Mouse (Mus musculus) intestine, embryonic 16.5 days (tissue): ENCODE results near the gene Cracr2a. TPM values are rescaled to one million over a fixed set of nuclear protein-coding genes. Genes with fewer than 3 reads are reported as not detected.

Source experiments
- ATAC-seq: fragments of 200-750 bp; cut with Nextera tagmentation; 2 replicates; pipeline ENCODE4 v1.8.0; 2017; ENCODE audit warnings: moderate TSS enrichment, moderate library complexity
- H3K27ac ChIP-seq: fragments of 300-500 bp; sonication (generic); 2 replicates; pipeline ENCODE4 v1.5.1; 2014; ENCODE audit warnings: mild to moderate bottlenecking, low read length
- H3K27me3 ChIP-seq: fragments of 300-500 bp; sonication (generic); replicated peaks from 2 replicates; pipeline ENCODE4 v1.6.1; 2014; ENCODE audit warnings: low read length, control low read depth, mixed read lengths; ENCODE audit not compliant: control insufficient read depth, insufficient read depth
- H3K36me3 ChIP-seq: fragments of 300-500 bp; sonication (generic); 2 replicates; pipeline ENCODE4 v1.6.1; 2014; ENCODE audit warnings: low read length, control low read depth; ENCODE audit not compliant: control insufficient read depth, insufficient read depth
- H3K4me1 ChIP-seq: fragments of 300-500 bp; sonication (generic); 2 replicates; pipeline ENCODE4 v1.6.1; 2014; ENCODE audit warnings: low read length, control low read depth, mixed read lengths; ENCODE audit not compliant: control insufficient read depth, insufficient read depth
- H3K4me2 ChIP-seq: fragments of 300-500 bp; sonication (generic); 2 replicates; pipeline ENCODE4 v1.6.1; 2014; ENCODE audit warnings: low read depth, low read length, control low read depth
- H3K4me3 ChIP-seq: fragments of 300-500 bp; sonication (generic); 2 replicates; pipeline ENCODE4 v1.5.1; 2014; ENCODE audit warnings: mild to moderate bottlenecking, low read length
- H3K9ac ChIP-seq: fragments of 300-500 bp; sonication (generic); 2 replicates; pipeline ENCODE4 v1.6.1; 2014; ENCODE audit warnings: low read depth, low read length
- H3K9me3 ChIP-seq: fragments of 300-500 bp; sonication (generic); 2 replicates; pipeline ENCODE4 v1.6.1; 2016; ENCODE audit warnings: low read length, control low read depth; ENCODE audit not compliant: control insufficient read depth
- WGBS: fragments of 180-500 bp; shearing (Covaris S2); extraction: QIAGEN DNeasy Blood & Tissue Kit; methylation state at CpG from one replicate; pipeline ENCODE4 v1.1.7; 2014; 5-methylcytosine and 5-hydroxymethylcytosine counted together
- polyA plus RNA-seq: library from polyadenylated mRNA; unstranded; fragments of >200 nt; fragmentation: Nextera tagmentation; extraction: Ambion mirVana; gene quantifications from 2 replicates; pipeline ENCODE4 v1.2.1, GENCODE M21; 2015

Cracr2a gene
- polyA plus RNA-seq, 1 experiment from 2014 or later, result 2.6 TPM

GRCm38 (mm10) chr6:127532304-127532703 lies 28.8 kb upstream of the Cracr2a start:
- Histone ChIP-seq H3K9me3 (no peaks in the 10 kb centered on the region), H3K36me3 (no peaks in the 10 kb centered on the region), H3K4me3 (no peak overlapping the region), H3K27ac (no peak overlapping the region), H3K27me3 (no peaks in the 10 kb centered on the region), H3K4me1 (peaks cover 7% of the 10 kb centered on the region), H3K9ac (no peak overlapping the region), H3K4me2 (no peak overlapping the region)
- WGBS, result 81% methylated on average over 5 of the region's 5 CpGs
- peak; percentile 41 for ATAC-seq

- 82% methylated on average over 5 of the region's 5 CpGs for WGBS
- no peaks in the 10 kb centered on the region for H3K27me3 ChIP-seq
- H3K27ac ChIP-seq, result no peak overlapping the region
- no peak overlapping the region for H3K4me2 ChIP-seq
- no peaks in the 10 kb centered on the region for H3K36me3 ChIP-seq
- H3K4me1 ChIP-seq, result peaks cover 7% of the 10 kb centered on the region
- H3K9me3 ChIP-seq, result no peaks in the 10 kb centered on the region
- ATAC-seq, result no peak
- no peak overlapping the region for H3K9ac ChIP-seq
- no peak overlapping the region for H3K4me3 ChIP-seq
These were observed 27.4 kb upstream of the Cracr2a start for GRCm38 (mm10) chr6:127533766-127534165.

- no peaks in the 10 kb centered on the region for H3K9me3 ChIP-seq
- no peaks in the 10 kb centered on the region for H3K4me1 ChIP-seq
- H3K4me3 ChIP-seq, result no peak overlapping the region
- ATAC-seq, result no peak
- WGBS, result 78% methylated on average over 7 of the region's 7 CpGs
- no peak overlapping the region for H3K4me2 ChIP-seq
- H3K27ac ChIP-seq, result no peak overlapping the region
- H3K36me3 ChIP-seq, result no peaks in the 10 kb centered on the region
- no peak overlapping the region for H3K9ac ChIP-seq
- H3K27me3 ChIP-seq, result no peaks in the 10 kb centered on the region
These were observed 24.1 kb upstream of the Cracr2a start for GRCm38 (mm10) chr6:127537035-127537434.

- H3K4me1 ChIP-seq, result no peaks in the 10 kb centered on the region
- WGBS, result 68% methylated on average over 2 of the region's 2 CpGs
- no peak overlapping the region for H3K27ac ChIP-seq
- no peaks in the 10 kb centered on the region for H3K27me3 ChIP-seq
- H3K36me3 ChIP-seq, result no peaks in the 10 kb centered on the region
- H3K4me3 ChIP-seq, result no peak overlapping the region
- no peaks in the 10 kb centered on the region for H3K9me3 ChIP-seq
- H3K4me2 ChIP-seq, result no peak overlapping the region
- ATAC-seq, result no peak
- no peak overlapping the region for H3K9ac ChIP-seq
These were observed 23.0 kb upstream of the Cracr2a start for GRCm38 (mm10) chr6:127538118-127538517.

GRCm38 (mm10) chr6:127539226-127539625 lies 21.9 kb upstream of the Cracr2a start:
- no peaks in the 10 kb centered on the region for H3K36me3 ChIP-seq
- H3K4me3 ChIP-seq, result no peak overlapping the region
- no peak for ATAC-seq
- 87% methylated on average over 4 of the region's 4 CpGs for WGBS
- no peaks in the 10 kb centered on the region for H3K4me1 ChIP-seq
- H3K9ac ChIP-seq, result no peak overlapping the region
- no peaks in the 10 kb centered on the region for H3K27me3 ChIP-seq
- H3K4me2 ChIP-seq, result no peak overlapping the region
- H3K27ac ChIP-seq, result no peak overlapping the region
- no peaks in the 10 kb centered on the region for H3K9me3 ChIP-seq

- no peak; the same call in 1 of the 2 replicates for ATAC-seq
- H3K27me3 ChIP-seq, result no peaks in the 10 kb centered on the region
- no peaks in the 10 kb centered on the region for H3K4me1 ChIP-seq
- no peak overlapping the region for H3K9ac ChIP-seq
- H3K9me3 ChIP-seq, result no peaks in the 10 kb centered on the region
- H3K4me3 ChIP-seq, result no peak overlapping the region
- H3K27ac ChIP-seq, result no peak overlapping the region
- WGBS, result 66% methylated on average over 5 of the region's 5 CpGs
- no peaks in the 10 kb centered on the region for H3K36me3 ChIP-seq
- no peak overlapping the region for H3K4me2 ChIP-seq
These were observed 21.5 kb upstream of the Cracr2a start for GRCm38 (mm10) chr6:127539659-127540058.

GRCm38 (mm10) chr6:127540517-127540916 lies 20.6 kb upstream of the Cracr2a start:
- Histone ChIP-seq H3K27me3 (no peaks in the 10 kb centered on the region), H3K9ac (no peak overlapping the region), H3K27ac (no peak overlapping the region), H3K9me3 (no peaks in the 10 kb centered on the region), H3K4me1 (no peaks in the 10 kb centered on the region), H3K4me3 (no peak overlapping the region), H3K36me3 (no peaks in the 10 kb centered on the region), H3K4me2 (no peak overlapping the region)
- ATAC-seq, result no peak
- 55% methylated on average over 4 of the region's 4 CpGs for WGBS

GRCm38 (mm10) chr6:127541617-127542374 lies 19.3 kb upstream of the Cracr2a start:
- peak; percentile 44; the same call in 1 of the 2 replicates for ATAC-seq
- no peaks in the 10 kb centered on the region; the same call in 1 of the 2 replicates for H3K4me1 ChIP-seq
- H3K36me3 ChIP-seq, result no peaks in the 10 kb centered on the region
- 35% methylated on average over 18 of the region's 18 CpGs for WGBS
- H3K27me3 ChIP-seq, result no peaks in the 10 kb centered on the region
- H3K9ac ChIP-seq, result no peak overlapping the region
- H3K9me3 ChIP-seq, result no peaks in the 10 kb centered on the region
- H3K4me3 ChIP-seq, result no peak overlapping the region
- H3K27ac ChIP-seq, result no peak overlapping the region
- no peak overlapping the region for H3K4me2 ChIP-seq

- peaks cover 4% of the 10 kb centered on the region; the same call in 1 of the 2 replicates for H3K4me1 ChIP-seq
- H3K36me3 ChIP-seq, result no peaks in the 10 kb centered on the region
- H3K27me3 ChIP-seq, result no peaks in the 10 kb centered on the region
- no peak overlapping the region for H3K9ac ChIP-seq
- no peak overlapping the region for H3K27ac ChIP-seq
- WGBS, result 39% methylated on average over 4 of the region's 4 CpGs
- no peak for ATAC-seq
- no peak overlapping the region for H3K4me3 ChIP-seq
- no peaks in the 10 kb centered on the region for H3K9me3 ChIP-seq
- H3K4me2 ChIP-seq, result no peak overlapping the region
These were observed 14.5 kb upstream of the Cracr2a start for GRCm38 (mm10) chr6:127546676-127547075.

GRCm38 (mm10) chr6:127552940-127553339 lies 8.2 kb upstream of the Cracr2a start:
- WGBS, result 86% methylated on average over 4 of the region's 4 CpGs
- Histone ChIP-seq H3K9ac (no peak overlapping the region), H3K27me3 (no peaks in the 10 kb centered on the region), H3K9me3 (no peaks in the 10 kb centered on the region), H3K36me3 (no peaks in the 10 kb centered on the region), H3K27ac (no peak overlapping the region), H3K4me3 (no peak overlapping the region), H3K4me2 (no peak overlapping the region), H3K4me1 (peaks cover 4% of the 10 kb centered on the region; the same call in 1 of the 2 replicates)
- no peak for ATAC-seq
